Mouse (Mus musculus) kidney, embryonic 14.5 days (tissue): ENCODE results near the gene Adat3. TPM values are rescaled to one million over a fixed set of nuclear protein-coding genes. Genes with fewer than 3 reads are reported as not detected.
A peak's percentile ranks its signal among the peaks of the same experiment; 100 is the strongest.

Experiments used
- ATAC-seq: fragments of 200-750 bp; cut with Nextera tagmentation; 2 replicates; pipeline ENCODE4 v1.8.0; 2017; ENCODE audit warnings: moderate number of reproducible peaks, mild to moderate bottlenecking, moderate TSS enrichment, moderate library complexity; ENCODE audit not compliant: low FRiP score, low TSS enrichment
- H3K27ac ChIP-seq: fragments of 300-500 bp; sonication (generic); 2 replicates; pipeline ENCODE4 v1.5.1; 2014; ENCODE audit warnings: low read depth, mild to moderate bottlenecking, low read length, moderate library complexity, mixed read lengths
- H3K27me3 ChIP-seq: fragments of 300-500 bp; sonication (generic); 2 replicates; pipeline ENCODE4 v1.6.1; 2014; ENCODE audit warnings: mild to moderate bottlenecking, low read length; ENCODE audit not compliant: control insufficient read depth, insufficient read depth
- H3K36me3 ChIP-seq: fragments of 300-500 bp; sonication (generic); 2 replicates; pipeline ENCODE4 v1.6.1; 2014; ENCODE audit warnings: low read length, mixed read lengths; ENCODE audit not compliant: control insufficient read depth, insufficient read depth
- H3K4me1 ChIP-seq: fragments of 300-500 bp; sonication (generic); 2 replicates; pipeline ENCODE4 v1.6.1; 2014; ENCODE audit warnings: low read length, mixed read lengths; ENCODE audit not compliant: control insufficient read depth, insufficient read depth
- H3K4me2 ChIP-seq: fragments of 300-500 bp; sonication (generic); replicated peaks from 2 replicates; pipeline ENCODE4 v1.6.1; 2014; ENCODE audit warnings: low read depth, mild to moderate bottlenecking, low read length
- H3K4me3 ChIP-seq: fragments of 300-500 bp; sonication (generic); 2 replicates; pipeline ENCODE4 v1.5.1; 2014; ENCODE audit warnings: mild to moderate bottlenecking, low read length
- H3K9ac ChIP-seq: fragments of 300-500 bp; sonication (generic); 2 replicates; pipeline ENCODE4 v1.6.1; 2014; ENCODE audit warnings: low read depth, mild to moderate bottlenecking, low read length, moderate library complexity
- H3K9me3 ChIP-seq: fragments of 300-500 bp; sonication (generic); 2 replicates; pipeline ENCODE4 v1.6.1; 2016; ENCODE audit warnings: low read length; ENCODE audit not compliant: control insufficient read depth
- WGBS: fragments of 180-500 bp; shearing (Covaris S2); extraction: QIAGEN DNeasy Blood & Tissue Kit; methylation state at CpG from one replicate; pipeline ENCODE4 v1.1.7; 2014; 5-methylcytosine and 5-hydroxymethylcytosine counted together
- polyA plus RNA-seq: library from polyadenylated mRNA; unstranded; fragments of >200 nt; fragmentation: Nextera tagmentation; extraction: Ambion mirVana; gene quantifications from 2 replicates; pipeline ENCODE4 v1.2.1, GENCODE M21; 2014

Adat3 gene
- polyA plus RNA-seq, 1 experiment from 2014 or later: 8.8 TPM

- Histone ChIP-seq H3K36me3 (peaks cover 14% of the 10 kb centered on the region; the same call in 1 of the 2 replicates), H3K9me3 (no peaks in the 10 kb centered on the region), H3K4me3 (no peak overlapping the region), H3K4me1 (peaks cover 39% of the 10 kb centered on the region), H3K27me3 (no peaks in the 10 kb centered on the region), H3K4me2 (no peak overlapping the region), H3K9ac (no peak overlapping the region), H3K27ac (no peak overlapping the region)
- no peak for ATAC-seq
- 93% methylated on average over 29 of the region's 29 CpGs for WGBS
These were observed 33.8 kb upstream of the Adat3 start for GRCm38 (mm10) chr10:80568876-80569275.

- Histone ChIP-seq H3K27me3 (no peaks in the 10 kb centered on the region), H3K4me3 (no peak overlapping the region; the same call in 1 of the 2 replicates), H3K4me1 (peaks cover 44% of the 10 kb centered on the region), H3K9me3 (no peaks in the 10 kb centered on the region), H3K27ac (no peak overlapping the region), H3K36me3 (peaks cover 14% of the 10 kb centered on the region; the same call in 1 of the 2 replicates), H3K9ac (no peak overlapping the region), H3K4me2 (0 out of 2 replicates have a peak overlapping the region, but pooled peaks have one; percentile 10)
- WGBS: 37% methylated on average over 10 of the region's 10 CpGs
- ATAC-seq: peak; percentile 20; the same call in 1 of the 2 replicates
These were observed 33.0 kb upstream of the Adat3 start for GRCm38 (mm10) chr10:80569664-80570066.

GRCm38 (mm10) chr10:80570419-80570818 lies 32.3 kb upstream of the Adat3 start:
- Histone ChIP-seq H3K36me3 (peaks cover 14% of the 10 kb centered on the region; the same call in 1 of the 2 replicates), H3K4me3 (no peak overlapping the region), H3K27ac (no peak overlapping the region), H3K4me1 (peaks cover 51% of the 10 kb centered on the region), H3K9ac (no peak overlapping the region), H3K4me2 (no peak overlapping the region; the same call in 1 of the 2 replicates), H3K27me3 (no peaks in the 10 kb centered on the region), H3K9me3 (no peaks in the 10 kb centered on the region)
- ATAC-seq: no peak
- WGBS: 85% methylated on average over 10 of the region's 10 CpGs

- Histone ChIP-seq H3K4me2 (peak overlapping the region; percentile 50), H3K36me3 (peaks cover 14% of the 10 kb centered on the region; the same call in 1 of the 2 replicates), H3K9me3 (no peaks in the 10 kb centered on the region), H3K4me3 (peak overlapping the region; percentile 21; the same call in 1 of the 2 replicates), H3K4me1 (peaks cover 58% of the 10 kb centered on the region), H3K9ac (peak overlapping the region; percentile 45), H3K27me3 (no peaks in the 10 kb centered on the region), H3K27ac (peak overlapping the region; percentile 42; the same call in 1 of the 2 replicates)
- peak; percentile 14; the same call in 1 of the 2 replicates for ATAC-seq
- WGBS: 19% methylated on average over 30 of the region's 30 CpGs
These were observed 31.5 kb upstream of the Adat3 start for GRCm38 (mm10) chr10:80570871-80571836.

- Histone ChIP-seq H3K27ac (no peak overlapping the region), H3K4me1 (peaks cover 52% of the 10 kb centered on the region), H3K9me3 (no peaks in the 10 kb centered on the region), H3K36me3 (peaks cover 12% of the 10 kb centered on the region; the same call in 1 of the 2 replicates), H3K9ac (no peak overlapping the region), H3K4me2 (no peak overlapping the region), H3K27me3 (no peaks in the 10 kb centered on the region), H3K4me3 (no peak overlapping the region)
- ATAC-seq: no peak
- WGBS: 74% methylated on average over 2 of the region's 2 CpGs
These were observed 30.2 kb upstream of the Adat3 start for GRCm38 (mm10) chr10:80572477-80572876.

- Histone ChIP-seq H3K27ac (no peak overlapping the region), H3K4me2 (no peak overlapping the region), H3K4me3 (no peak overlapping the region), H3K9ac (peak overlapping the region; percentile 32; the same call in 1 of the 2 replicates), H3K9me3 (no peaks in the 10 kb centered on the region), H3K27me3 (no peaks in the 10 kb centered on the region), H3K36me3 (no peaks in the 10 kb centered on the region; the same call in 1 of the 2 replicates), H3K4me1 (peaks cover 61% of the 10 kb centered on the region)
- WGBS: 52% methylated on average over 9 of the region's 9 CpGs
- ATAC-seq: no peak
These were observed 28.7 kb upstream of the Adat3 start for GRCm38 (mm10) chr10:80573944-80574343.

- H3K4me2 ChIP-seq: no peak overlapping the region
- no peak for ATAC-seq
- 70% methylated on average over 3 of the region's 3 CpGs for WGBS
These were observed 27.8 kb upstream of the Adat3 start for GRCm38 (mm10) chr10:80574896-80575295.

GRCm38 (mm10) chr10:80575925-80576324 lies 26.8 kb upstream of the Adat3 start:
- Histone ChIP-seq H3K9me3 (no peaks in the 10 kb centered on the region), H3K4me3 (peak overlapping the region; percentile 87), H3K27ac (no peak overlapping the region), H3K4me1 (peaks cover 50% of the 10 kb centered on the region), H3K4me2 (peak overlapping the region; percentile 72), H3K27me3 (no peaks in the 10 kb centered on the region), H3K36me3 (no peaks in the 10 kb centered on the region), H3K9ac (peak overlapping the region; percentile 89)
- 11% methylated on average over 17 of the region's 17 CpGs for WGBS
- no peak for ATAC-seq

More at GRCm38 (mm10) chr10:80574896-80575295, 27.8 kb upstream of the Adat3 start:
- H3K27me3 ChIP-seq: no peaks in the 10 kb centered on the region
- H3K4me1 ChIP-seq: peaks cover 59% of the 10 kb centered on the region
- no peaks in the 10 kb centered on the region for H3K9me3 ChIP-seq
- no peak overlapping the region for H3K9ac ChIP-seq
- no peaks in the 10 kb centered on the region for H3K36me3 ChIP-seq
- H3K27ac ChIP-seq: no peak overlapping the region
- peak overlapping the region; percentile 87; the same call in 1 of the 2 replicates for H3K4me3 ChIP-seq
